Mouse (Mus musculus) embryonic facial prominence, embryonic 12.5 days (tissue): ENCODE data around the gene Col5a1. TPM values are rescaled to one million over a fixed set of nuclear protein-coding genes. Genes with fewer than 3 reads are reported as not detected.

Experiments used
- ATAC-seq: fragments of 200-750 bp; cut with Nextera tagmentation; 2 replicates; pipeline ENCODE4 v1.8.0; 2017; ENCODE audit not compliant: insufficient number of reproducible peaks, insufficient read depth, low FRiP score, low TSS enrichment
- H3K27ac ChIP-seq: fragments of 300-500 bp; sonication (generic); 2 replicates; pipeline ENCODE4 v1.5.1; 2016; ENCODE audit warnings: mild to moderate bottlenecking
- H3K27me3 ChIP-seq: fragments of 300-500 bp; sonication (generic); 2 replicates; pipeline ENCODE4 v1.6.1; 2016; ENCODE audit warnings: mild to moderate bottlenecking, moderate library complexity
- H3K36me3 ChIP-seq: fragments of 300-500 bp; sonication (generic); 2 replicates; pipeline ENCODE4 v1.6.1; 2016; ENCODE audit warnings: mild to moderate bottlenecking
- H3K4me1 ChIP-seq: fragments of 300-500 bp; sonication (generic); 2 replicates; pipeline ENCODE4 v1.6.1; 2016
- H3K4me2 ChIP-seq: fragments of 300-500 bp; sonication (generic); replicated peaks from 2 replicates; pipeline ENCODE4 v1.6.1; 2016; ENCODE audit warnings: mild to moderate bottlenecking, moderate library complexity
- H3K4me3 ChIP-seq: fragments of 300-500 bp; sonication (generic); 2 replicates; pipeline ENCODE4 v1.5.1; 2016; ENCODE audit warnings: mild to moderate bottlenecking
- H3K9ac ChIP-seq: fragments of 300-500 bp; sonication (generic); 2 replicates; pipeline ENCODE4 v1.6.1; 2016; ENCODE audit warnings: mild to moderate bottlenecking, moderate library complexity
- H3K9me3 ChIP-seq: fragments of 300-500 bp; sonication (generic); 2 replicates; pipeline ENCODE4 v1.6.1; 2016; ENCODE audit warnings: mild to moderate bottlenecking, moderate library complexity
- WGBS: fragments of 180-500 bp; shearing (Covaris S2); methylation state at CpG from one replicate; pipeline ENCODE4 v1.1.7; 2016; 5-methylcytosine and 5-hydroxymethylcytosine counted together
- polyA plus RNA-seq: library from polyadenylated mRNA; unstranded; fragments of >200 nt; fragmentation: Nextera tagmentation; extraction: Ambion mirVana; gene quantifications from 2 replicates; pipeline ENCODE4 v1.2.1, GENCODE M21; 2016

Col5a1 gene
- polyA plus RNA-seq, 1 experiment from 2014 or later: 82.1 TPM

GRCm38 (mm10) chr2:28068537-28068878 is 182.3 kb downstream of the Col5a1 start:
- Histone ChIP-seq H3K9ac (no peak overlapping the region), H3K27ac (no peak overlapping the region), H3K27me3 (no peaks in the 10 kb centered on the region), H3K4me3 (no peak overlapping the region), H3K4me2 (no peak overlapping the region), H3K36me3 (no peaks in the 10 kb centered on the region), H3K9me3 (no peaks in the 10 kb centered on the region), H3K4me1 (no peaks in the 10 kb centered on the region)
- WGBS: 89% methylated on average over 9 of the region's 9 CpGs
- no peak for ATAC-seq

GRCm38 (mm10) chr2:28075616-28076187 is 189.5 kb downstream of the Col5a1 start:
- no peaks in the 10 kb centered on the region for H3K36me3 ChIP-seq
- WGBS: 81% methylated on average over 7 of the region's 7 CpGs
- H3K4me2 ChIP-seq: no peak overlapping the region
- no peaks in the 10 kb centered on the region for H3K9me3 ChIP-seq
- no peak for ATAC-seq
- H3K27me3 ChIP-seq: no peaks in the 10 kb centered on the region
- H3K27ac ChIP-seq: no peak overlapping the region
- no peak overlapping the region for H3K9ac ChIP-seq
- H3K4me3 ChIP-seq: no peak overlapping the region
- H3K4me1 ChIP-seq: no peaks in the 10 kb centered on the region

- H3K9ac ChIP-seq: no peak within 1 kb of the TSS
- H3K4me1 ChIP-seq: peaks cover 9% of the 10 kb centered on the region
- H3K9me3 ChIP-seq: no peaks in the 10 kb centered on the region
- no peaks in the 10 kb centered on the region for H3K36me3 ChIP-seq
- WGBS: 84% methylated on average over 3 of the region's 3 CpGs
- no peak within 1 kb of the TSS for H3K4me2 ChIP-seq
- no peak within 1 kb of the TSS for H3K27ac ChIP-seq
- no peaks in the 10 kb centered on the region for H3K27me3 ChIP-seq
- H3K4me3 ChIP-seq: no peak within 1 kb of the TSS
- no peak for ATAC-seq
Observed at GRCm38 (mm10) chr2:28084768-28085167, 198.5 kb downstream of the Col5a1 start, which contains the start of gene Fcnb. TSS of gene Fcnb (minus strand) at chr2:28084885.

- no peak for ATAC-seq
- H3K9ac ChIP-seq: no peak overlapping the region
- WGBS: 76% methylated on average over 10 of the region's 10 CpGs
- no peaks in the 10 kb centered on the region for H3K27me3 ChIP-seq
- H3K36me3 ChIP-seq: no peaks in the 10 kb centered on the region
- no peak overlapping the region for H3K27ac ChIP-seq
- peaks cover 9% of the 10 kb centered on the region for H3K4me1 ChIP-seq
- no peak overlapping the region for H3K4me3 ChIP-seq
- H3K4me2 ChIP-seq: no peak overlapping the region
- H3K9me3 ChIP-seq: no peaks in the 10 kb centered on the region
Observed at GRCm38 (mm10) chr2:28086112-28086511, 199.9 kb downstream of the Col5a1 start.

GRCm38 (mm10) chr2:28089095-28089494 is 202.9 kb downstream of the Col5a1 start:
- Histone ChIP-seq H3K4me3 (no peak overlapping the region), H3K9me3 (no peaks in the 10 kb centered on the region), H3K36me3 (no peaks in the 10 kb centered on the region), H3K27ac (no peak overlapping the region), H3K27me3 (no peaks in the 10 kb centered on the region), H3K4me2 (no peak overlapping the region), H3K4me1 (peaks cover 9% of the 10 kb centered on the region), H3K9ac (no peak overlapping the region)
- ATAC-seq: no peak; the same call in 1 of the 2 replicates
- WGBS: 29% methylated on average over 5 of the region's 5 CpGs

Other genes with a start within 250 kb of the Col5a1 start
- 14.7 and 15.9 TPM in 2 replicates for gene Rxra, start 210.0 kb upstream of the Col5a1 start, polyA plus RNA-seq
- gene Fcnb, start 198.5 kb downstream of the Col5a1 start, polyA plus RNA-seq: 0.51 TPM in 1 of 2 replicates, not detected in the other